Mouse (Mus musculus) forebrain, embryonic 12.5 days (tissue): ENCODE results near the gene Gm5580. TPM values are rescaled to one million over a fixed set of nuclear protein-coding genes. Genes with fewer than 3 reads are reported as not detected.
"Not testable (repeated sequence)": the region's sequence is repeated elsewhere in the genome, so short reads cannot be mapped to it uniquely, and the experiment has no call there.

Experiments used
- ATAC-seq: fragments of 200-750 bp; cut with Nextera tagmentation; 2 replicates; pipeline ENCODE4 v1.8.0; 2017; ENCODE audit warnings: moderate TSS enrichment; ENCODE audit not compliant: low FRiP score
- H3K27ac ChIP-seq: fragments of 300-500 bp; sonication (generic); 2 replicates; pipeline ENCODE4 v1.5.1; 2016; ENCODE audit warnings: mild to moderate bottlenecking
- H3K27me3 ChIP-seq: fragments of 300-500 bp; sonication (generic); 2 replicates; pipeline ENCODE4 v1.6.1; 2016; ENCODE audit warnings: mild to moderate bottlenecking
- H3K36me3 ChIP-seq: fragments of 300-500 bp; sonication (generic); replicated peaks from 2 replicates; pipeline ENCODE4 v1.6.1; 2016; ENCODE audit warnings: mild to moderate bottlenecking
- H3K4me1 ChIP-seq: fragments of 300-500 bp; sonication (generic); 2 replicates; pipeline ENCODE4 v1.6.1; 2016
- H3K4me2 ChIP-seq: fragments of 300-500 bp; sonication (generic); 2 replicates; pipeline ENCODE4 v1.6.1; 2016; ENCODE audit warnings: mild to moderate bottlenecking, moderate library complexity
- H3K4me3 ChIP-seq: fragments of 300-500 bp; sonication (generic); replicated peaks from 2 replicates; pipeline ENCODE4 v1.5.1; 2016; ENCODE audit warnings: mild to moderate bottlenecking
- H3K9ac ChIP-seq: fragments of 300-500 bp; sonication (generic); 2 replicates; pipeline ENCODE4 v1.6.1; 2016; ENCODE audit warnings: mild to moderate bottlenecking
- H3K9me3 ChIP-seq: fragments of 300-500 bp; sonication (generic); 2 replicates; pipeline ENCODE4 v1.6.1; 2016
- WGBS: fragments of 180-500 bp; shearing (Covaris S2); methylation state at CpG from one replicate; pipeline ENCODE4 v1.1.7; 2016; 5-methylcytosine and 5-hydroxymethylcytosine counted together
- polyA plus RNA-seq: library from polyadenylated mRNA; unstranded; fragments of >200 nt; fragmentation: Nextera tagmentation; extraction: Ambion mirVana; gene quantifications from 2 replicates; pipeline ENCODE4 v1.2.1, GENCODE M21; 2016

The Gm5580 gene
- polyA plus RNA-seq, result 0.28 and 0.68 TPM in 2 replicates

- H3K9me3 ChIP-seq, H3K4me3 ChIP-seq, H3K36me3 ChIP-seq, H3K9ac ChIP-seq, H3K27me3 ChIP-seq, H3K27ac ChIP-seq, ATAC-seq, H3K4me2 ChIP-seq, H3K4me1 ChIP-seq: not testable (repeated sequence)
- WGBS, result 95% methylated on average over 11 of the region's 11 CpGs
Measured at GRCm38 (mm10) chr6:116550841-116551240, at the start of gene Gm5580. Gene Gm5580 (plus strand): TSS chr6:116551141.

- WGBS, result 92% methylated on average over 20 of the region's 20 CpGs
Measured at GRCm38 (mm10) chr6:116506302-116507003, 44.5 kb upstream of the Gm5580 start, which contains the start of gene Olfr212. Gene Olfr212 (plus strand): TSS chr6:116506516.

GRCm38 (mm10) chr6:116514832-116515231, 36.1 kb upstream of the Gm5580 start:
- Histone ChIP-seq H3K4me2 (no peak overlapping the region), H3K9me3 (no peaks in the 10 kb centered on the region), H3K9ac (no peak overlapping the region), H3K4me3 (no peak overlapping the region), H3K27ac (no peak overlapping the region), H3K4me1 (no peaks in the 10 kb centered on the region), H3K27me3 (no peaks in the 10 kb centered on the region), H3K36me3 (no peaks in the 10 kb centered on the region)
- ATAC-seq, result no peak

More at GRCm38 (mm10) chr6:116506302-116507003, 44.5 kb upstream of the Gm5580 start, which contains the start of gene Olfr212:
- not testable (repeated sequence) for H3K4me3 ChIP-seq, H3K4me1 ChIP-seq, H3K36me3 ChIP-seq, H3K27ac ChIP-seq, H3K4me2 ChIP-seq, H3K9ac ChIP-seq, H3K27me3 ChIP-seq, ATAC-seq
- peaks cover 13% of the 10 kb centered on the region for H3K9me3 ChIP-seq

- no peak within 1 kb of the TSS for H3K4me2 ChIP-seq
- no peak for ATAC-seq
- 76% methylated on average over 1 of the region's 1 CpGs for WGBS
Measured at GRCm38 (mm10) chr6:116538156-116538555, 12.8 kb upstream of the Gm5580 start, which contains the start of gene Olfr213. Gene Olfr213 (plus strand): TSS chr6:116538456.

GRCm38 (mm10) chr6:116542500-116542899, 8.4 kb upstream of the Gm5580 start:
- no peaks in the 10 kb centered on the region for H3K36me3 ChIP-seq
- no peak overlapping the region for H3K9ac ChIP-seq
- no peak overlapping the region for H3K4me3 ChIP-seq
- no peaks in the 10 kb centered on the region for H3K27me3 ChIP-seq
- H3K9me3 ChIP-seq, result no peaks in the 10 kb centered on the region
- H3K4me1 ChIP-seq, result no peaks in the 10 kb centered on the region
- ATAC-seq, result no peak
- no peak overlapping the region for H3K4me2 ChIP-seq
- 88% methylated on average over 2 of the region's 2 CpGs for WGBS
- H3K27ac ChIP-seq, result no peak overlapping the region

More at GRCm38 (mm10) chr6:116538156-116538555, 12.8 kb upstream of the Gm5580 start, which contains the start of gene Olfr213:
- no peak within 1 kb of the TSS for H3K27ac ChIP-seq
- no peak within 1 kb of the TSS for H3K4me3 ChIP-seq
- H3K4me1 ChIP-seq, result no peaks in the 10 kb centered on the region
- no peaks in the 10 kb centered on the region for H3K27me3 ChIP-seq
- H3K9me3 ChIP-seq, result no peaks in the 10 kb centered on the region
- no peaks in the 10 kb centered on the region for H3K36me3 ChIP-seq
- no peak within 1 kb of the TSS for H3K9ac ChIP-seq

- no peaks in the 10 kb centered on the region for H3K36me3 ChIP-seq
- no peak within 1 kb of the TSS for H3K9ac ChIP-seq
- ATAC-seq, result no peak
- H3K9me3 ChIP-seq, result no peaks in the 10 kb centered on the region
- H3K4me2 ChIP-seq, result no peak within 1 kb of the TSS
- no peaks in the 10 kb centered on the region for H3K27me3 ChIP-seq
- WGBS, result 76% methylated on average over 1 of the region's 1 CpGs
- H3K4me1 ChIP-seq, result no peaks in the 10 kb centered on the region
- no peak within 1 kb of the TSS for H3K27ac ChIP-seq
- H3K4me3 ChIP-seq, result no peak within 1 kb of the TSS
Measured at GRCm38 (mm10) chr6:116553935-116554334, 3.0 kb downstream of the Gm5580 start, which contains the start of gene Olfr214. Gene Olfr214 (plus strand): TSS chr6:116554235.

GRCm38 (mm10) chr6:116554952-116555351, 4.0 kb downstream of the Gm5580 start:
- Histone ChIP-seq H3K4me3 (no peak overlapping the region), H3K4me1 (no peaks in the 10 kb centered on the region), H3K4me2 (no peak overlapping the region), H3K27ac (no peak overlapping the region), H3K36me3 (no peaks in the 10 kb centered on the region), H3K9me3 (no peaks in the 10 kb centered on the region), H3K27me3 (no peaks in the 10 kb centered on the region), H3K9ac (no peak overlapping the region)
- ATAC-seq, result no peak
- WGBS, result 80% methylated on average over 3 of the region's 3 CpGs

- no peaks in the 10 kb centered on the region for H3K27me3 ChIP-seq
- no peak overlapping the region for H3K9ac ChIP-seq
- no peaks in the 10 kb centered on the region for H3K4me1 ChIP-seq
- no peaks in the 10 kb centered on the region for H3K36me3 ChIP-seq
- H3K4me2 ChIP-seq, result no peak overlapping the region
- H3K27ac ChIP-seq, result no peak overlapping the region
- WGBS, result 35% methylated on average over 3 of the region's 3 CpGs
- no peak for ATAC-seq
- H3K4me3 ChIP-seq, result no peak overlapping the region
- no peaks in the 10 kb centered on the region for H3K9me3 ChIP-seq
Measured at GRCm38 (mm10) chr6:116569834-116570233, 18.9 kb downstream of the Gm5580 start.

- 65% methylated on average over 4 of the region's 4 CpGs for WGBS
Measured at GRCm38 (mm10) chr6:116584095-116584494, 33.2 kb downstream of the Gm5580 start, which contains the start of gene Olfr215. Gene Olfr215 (minus strand): TSS chr6:116584195.

GRCm38 (mm10) chr6:116600969-116601368, 50.0 kb downstream of the Gm5580 start:
- H3K4me1 ChIP-seq, H3K27ac ChIP-seq, H3K27me3 ChIP-seq, H3K4me3 ChIP-seq, H3K9ac ChIP-seq, H3K9me3 ChIP-seq, ATAC-seq, H3K36me3 ChIP-seq, H3K4me2 ChIP-seq: not testable (repeated sequence)

More at GRCm38 (mm10) chr6:116584095-116584494, 33.2 kb downstream of the Gm5580 start, which contains the start of gene Olfr215:
- Histone ChIP-seq H3K9me3 (no peaks in the 10 kb centered on the region), H3K36me3 (no peaks in the 10 kb centered on the region), H3K9ac (no peak within 1 kb of the TSS), H3K4me2 (no peak within 1 kb of the TSS), H3K27ac (no peak within 1 kb of the TSS), H3K4me1 (no peaks in the 10 kb centered on the region), H3K27me3 (no peaks in the 10 kb centered on the region), H3K4me3 (no peak within 1 kb of the TSS)
- no peak for ATAC-seq

Other genes with a start within 250 kb of the Gm5580 start
- gene March8, start 213.1 kb upstream of the Gm5580 start, polyA plus RNA-seq, result 52.2 and 54.7 TPM in 2 replicates
- 0.29 and 0.53 TPM in 2 replicates for gene Alox5, start 90.0 kb upstream of the Gm5580 start, polyA plus RNA-seq
- not detected in 2 replicates for gene Olfr211, start 62.0 kb upstream of the Gm5580 start, polyA plus RNA-seq
- not detected in 2 replicates for gene Olfr212, start 44.6 kb upstream of the Gm5580 start, polyA plus RNA-seq
- gene Olfr213, start 12.7 kb upstream of the Gm5580 start, polyA plus RNA-seq, result not detected in 2 replicates
- gene Olfr214, start 3.1 kb downstream of the Gm5580 start, polyA plus RNA-seq, result not detected in 2 replicates
- gene Olfr215, start 33.1 kb downstream of the Gm5580 start, polyA plus RNA-seq, result not detected in 2 replicates
- 316 and 342 TPM in 2 replicates for gene Zfp422, start 77.9 kb downstream of the Gm5580 start, polyA plus RNA-seq
- gene Depp1, start 99.5 kb downstream of the Gm5580 start, polyA plus RNA-seq, result 4.2 and 4.8 TPM in 2 replicates
- 17.1 and 19.9 TPM in 2 replicates for gene Rassf4, start 122.8 kb downstream of the Gm5580 start, polyA plus RNA-seq
- 0.11 and 0.14 TPM in 2 replicates for gene Tmem72, start 165.8 kb downstream of the Gm5580 start, polyA plus RNA-seq